Mouse (Mus musculus) lung, adult 2 months (tissue): ENCODE data around the gene Mob3b.

ENCODE experiments used
- CTCF ChIP-seq: fragments of 200-500 bp; IDR thresholded peaks from 2 replicates; pipeline ENCODE4 v1.5.1; 2011; ENCODE audit warnings: mild to moderate bottlenecking, low read length, control low read depth; ENCODE audit not compliant: insufficient read depth
- POLR2A ChIP-seq: fragments of 200-500 bp; IDR thresholded peaks from 2 replicates; pipeline ENCODE4 v1.6.1; 2011; ENCODE audit warnings: low read depth, mild to moderate bottlenecking, control low read depth, low read length, borderline replicate concordance; ENCODE audit errors: extremely low read depth

- TF ChIP-seq CTCF = no peak
- no peak for TF ChIP-seq POLR2A
These were observed 67.7 kb downstream of the Mob3b start for GRCm38 (mm10) chr4:35089321-35090316.
